Mouse (Mus musculus): Measurements from ENCODE around the gene Daglb. TPM values are rescaled to one million over a fixed set of nuclear protein-coding genes. Genes with fewer than 3 reads are reported as not detected.

The Daglb gene
- polyA plus RNA-seq, 1 experiment from 2014 or later = 17.8 TPM

GRCm38 (mm10) chr5:143475153-143475844 is 10.9 kb downstream of the Daglb start:
- DNase-seq (no peak), ATAC-seq (ENCODE audit: low FRiP score, low TSS enrichment) (no peak)
- peaks cover 75% of the 10 kb centered on the region for H3K36me3 ChIP-seq (ENCODE audit: control insufficient read depth, insufficient read depth, low read length)
- H3K4me2 ChIP-seq (ENCODE audit: low read length) = no peak overlapping the region
- WGBS = 95% methylated on average over 20 of the region's 20 CpGs
- no peak overlapping the region for H3K4me3 ChIP-seq (replicated peaks; ENCODE audit: low read depth, low read length)
- no peaks in the 10 kb centered on the region for H3K4me1 ChIP-seq (ENCODE audit: control insufficient read depth, insufficient read depth, low read length)
- no peaks in the 10 kb centered on the region for H3K27me3 ChIP-seq (ENCODE audit: control insufficient read depth, insufficient read depth, low read length)
- H3K9me3 ChIP-seq (ENCODE audit: control insufficient read depth, low read length) = no peaks in the 10 kb centered on the region
- H3K9ac ChIP-seq (replicated peaks; ENCODE audit: low read length) = no peak overlapping the region
- H3K27ac ChIP-seq (replicated peaks; ENCODE audit: low read depth, low read length) = no peak overlapping the region

- ATAC-seq (ENCODE audit: low FRiP score, low TSS enrichment) = no peak
- Histone ChIP-seq H3K4me3 (replicated peaks; ENCODE audit: low read depth, low read length) (no peak overlapping the region), H3K9me3 (ENCODE audit: control insufficient read depth, low read length) (no peaks in the 10 kb centered on the region), H3K4me1 (ENCODE audit: control insufficient read depth, insufficient read depth, low read length) (no peaks in the 10 kb centered on the region), H3K27me3 (ENCODE audit: control insufficient read depth, insufficient read depth, low read length) (no peaks in the 10 kb centered on the region), H3K9ac (replicated peaks; ENCODE audit: low read length) (no peak overlapping the region), H3K4me2 (ENCODE audit: low read length) (no peak overlapping the region), H3K27ac (replicated peaks; ENCODE audit: low read depth, low read length) (no peak overlapping the region), H3K36me3 (ENCODE audit: control insufficient read depth, insufficient read depth, low read length) (peaks cover 80% of the 10 kb centered on the region)
- no peak for DNase-seq
- 99% methylated on average over 6 of the region's 6 CpGs for WGBS
Observed at GRCm38 (mm10) chr5:143476013-143476412, 11.6 kb downstream of the Daglb start.

GRCm38 (mm10) chr5:143477901-143478300 is 13.5 kb downstream of the Daglb start:
- WGBS = 95% methylated on average over 3 of the region's 3 CpGs
- Histone ChIP-seq H3K27ac (replicated peaks; ENCODE audit: low read depth, low read length) (no peak overlapping the region), H3K36me3 (ENCODE audit: control insufficient read depth, insufficient read depth, low read length) (peaks cover 85% of the 10 kb centered on the region), H3K9me3 (ENCODE audit: control insufficient read depth, low read length) (no peaks in the 10 kb centered on the region), H3K4me3 (replicated peaks; ENCODE audit: low read depth, low read length) (no peak overlapping the region), H3K27me3 (ENCODE audit: control insufficient read depth, insufficient read depth, low read length) (no peaks in the 10 kb centered on the region), H3K4me2 (ENCODE audit: low read length) (no peak overlapping the region), H3K4me1 (ENCODE audit: control insufficient read depth, insufficient read depth, low read length) (no peaks in the 10 kb centered on the region), H3K9ac (replicated peaks; ENCODE audit: low read length) (no peak overlapping the region)
- DNase-seq = no peak
- no peak for ATAC-seq (ENCODE audit: low FRiP score, low TSS enrichment)

- 90% methylated on average over 5 of the region's 5 CpGs for WGBS
- Histone ChIP-seq H3K27ac (replicated peaks; ENCODE audit: low read depth, low read length) (no peak overlapping the region), H3K4me1 (ENCODE audit: control insufficient read depth, insufficient read depth, low read length) (no peaks in the 10 kb centered on the region), H3K36me3 (ENCODE audit: control insufficient read depth, insufficient read depth, low read length) (peaks cover 71% of the 10 kb centered on the region), H3K9ac (replicated peaks; ENCODE audit: low read length) (no peak overlapping the region), H3K27me3 (ENCODE audit: control insufficient read depth, insufficient read depth, low read length) (no peaks in the 10 kb centered on the region), H3K4me2 (ENCODE audit: low read length) (no peak overlapping the region), H3K9me3 (ENCODE audit: control insufficient read depth, low read length) (no peaks in the 10 kb centered on the region), H3K4me3 (replicated peaks; ENCODE audit: low read depth, low read length) (no peak overlapping the region)
- DNase-seq = no peak
- ATAC-seq (ENCODE audit: low FRiP score, low TSS enrichment) = no peak
Observed at GRCm38 (mm10) chr5:143484955-143485354, 20.6 kb downstream of the Daglb start.

- Histone ChIP-seq H3K4me1 (ENCODE audit: control insufficient read depth, insufficient read depth, low read length) (no peaks in the 10 kb centered on the region), H3K9me3 (ENCODE audit: control insufficient read depth, low read length) (no peaks in the 10 kb centered on the region), H3K4me2 (ENCODE audit: low read length) (no peak overlapping the region), H3K27me3 (ENCODE audit: control insufficient read depth, insufficient read depth, low read length) (no peaks in the 10 kb centered on the region), H3K36me3 (ENCODE audit: control insufficient read depth, insufficient read depth, low read length) (peaks cover 60% of the 10 kb centered on the region), H3K9ac (replicated peaks; ENCODE audit: low read length) (no peak overlapping the region), H3K4me3 (replicated peaks; ENCODE audit: low read depth, low read length) (no peak overlapping the region), H3K27ac (replicated peaks; ENCODE audit: low read depth, low read length) (no peak overlapping the region)
- ATAC-seq (ENCODE audit: low FRiP score, low TSS enrichment) (no peak), DNase-seq (no peak)
- 96% methylated on average over 10 of the region's 10 CpGs for WGBS
Observed at GRCm38 (mm10) chr5:143487193-143487592, 22.8 kb downstream of the Daglb start.

GRCm38 (mm10) chr5:143487998-143488397 is 23.6 kb downstream of the Daglb start:
- WGBS = 93% methylated on average over 5 of the region's 5 CpGs
- ATAC-seq (ENCODE audit: low FRiP score, low TSS enrichment) = no peak

GRCm38 (mm10) chr5:143489749-143490342 is 25.5 kb downstream of the Daglb start:
- DNase-seq = no peak
- Histone ChIP-seq H3K27me3 (ENCODE audit: control insufficient read depth, insufficient read depth, low read length) (no peaks in the 10 kb centered on the region), H3K9me3 (ENCODE audit: control insufficient read depth, low read length) (no peaks in the 10 kb centered on the region), H3K36me3 (ENCODE audit: control insufficient read depth, insufficient read depth, low read length) (peaks cover 52% of the 10 kb centered on the region), H3K4me3 (replicated peaks; ENCODE audit: low read depth, low read length) (no peak overlapping the region), H3K4me1 (ENCODE audit: control insufficient read depth, insufficient read depth, low read length) (no peaks in the 10 kb centered on the region), H3K9ac (replicated peaks; ENCODE audit: low read length) (no peak overlapping the region), H3K27ac (replicated peaks; ENCODE audit: low read depth, low read length) (no peak overlapping the region), H3K4me2 (ENCODE audit: low read length) (no peak overlapping the region)
- 93% methylated on average over 14 of the region's 14 CpGs for WGBS
- no peak for ATAC-seq (ENCODE audit: low FRiP score, low TSS enrichment)

More at GRCm38 (mm10) chr5:143487998-143488397, 23.6 kb downstream of the Daglb start:
- no peaks in the 10 kb centered on the region for H3K4me1 ChIP-seq (ENCODE audit: control insufficient read depth, insufficient read depth, low read length)
- no peak overlapping the region for H3K4me3 ChIP-seq (replicated peaks; ENCODE audit: low read depth, low read length)
- DNase-seq = no peak
- no peak overlapping the region for H3K9ac ChIP-seq (replicated peaks; ENCODE audit: low read length)
- no peaks in the 10 kb centered on the region for H3K9me3 ChIP-seq (ENCODE audit: control insufficient read depth, low read length)
- no peak overlapping the region for H3K4me2 ChIP-seq (ENCODE audit: low read length)
- H3K27me3 ChIP-seq (ENCODE audit: control insufficient read depth, insufficient read depth, low read length) = no peaks in the 10 kb centered on the region
- peaks cover 52% of the 10 kb centered on the region for H3K36me3 ChIP-seq (ENCODE audit: control insufficient read depth, insufficient read depth, low read length)
- H3K27ac ChIP-seq (replicated peaks; ENCODE audit: low read depth, low read length) = no peak overlapping the region

GRCm38 (mm10) chr5:143491736-143492135 is 27.4 kb downstream of the Daglb start:
- Histone ChIP-seq H3K27me3 (ENCODE audit: control insufficient read depth, insufficient read depth, low read length) (no peaks in the 10 kb centered on the region), H3K4me2 (ENCODE audit: low read length) (no peak overlapping the region), H3K9me3 (ENCODE audit: control insufficient read depth, low read length) (no peaks in the 10 kb centered on the region), H3K9ac (replicated peaks; ENCODE audit: low read length) (no peak overlapping the region), H3K36me3 (ENCODE audit: control insufficient read depth, insufficient read depth, low read length) (peaks cover 52% of the 10 kb centered on the region), H3K27ac (replicated peaks; ENCODE audit: low read depth, low read length) (no peak overlapping the region), H3K4me3 (replicated peaks; ENCODE audit: low read depth, low read length) (no peak overlapping the region), H3K4me1 (ENCODE audit: control insufficient read depth, insufficient read depth, low read length) (no peaks in the 10 kb centered on the region)
- 92% methylated on average over 4 of the region's 4 CpGs for WGBS
- DNase-seq (no peak), ATAC-seq (ENCODE audit: low FRiP score, low TSS enrichment) (no peak)

GRCm38 (mm10) chr5:143493163-143493562 is 28.8 kb downstream of the Daglb start:
- Histone ChIP-seq H3K27me3 (ENCODE audit: control insufficient read depth, insufficient read depth, low read length) (no peaks in the 10 kb centered on the region), H3K4me1 (ENCODE audit: control insufficient read depth, insufficient read depth, low read length) (no peaks in the 10 kb centered on the region), H3K36me3 (ENCODE audit: control insufficient read depth, insufficient read depth, low read length) (peaks cover 49% of the 10 kb centered on the region), H3K4me3 (replicated peaks; ENCODE audit: low read depth, low read length) (no peak overlapping the region), H3K9me3 (ENCODE audit: control insufficient read depth, low read length) (no peaks in the 10 kb centered on the region), H3K4me2 (ENCODE audit: low read length) (no peak overlapping the region), H3K27ac (replicated peaks; ENCODE audit: low read depth, low read length) (no peak overlapping the region), H3K9ac (replicated peaks; ENCODE audit: low read length) (no peak overlapping the region)
- ATAC-seq (ENCODE audit: low FRiP score, low TSS enrichment) = no peak
- WGBS = 92% methylated on average over 10 of the region's 10 CpGs
- no peak for DNase-seq

All from midbrain, embryonic 14.5 days (tissue).